Mouse (Mus musculus) embryo, embryonic 11 days (tissue): ENCODE measurements at regions not wholly inside any gene's neighbourhood (a gene's known extent, or its start where the extent isn't known, plus 50 kb on each side); places are given as distances from the start of the nearest gene placed in this dataset.

ENCODE experiments used
- DNase-seq: peaks from one replicate; pipeline ENCODE4 v3.0.0-alpha.2; 2015

GRCm38 (mm10) chr10:106058050-106058449 is 216.9 kb upstream of the Mettl25 start:
- no peak for DNase-seq

GRCm38 (mm10) chr10:106038497-106038896 is 197.3 kb upstream of the Mettl25 start:
- no peak for DNase-seq

- DNase-seq, result no peak
These were observed 196.9 kb upstream of the Mettl25 start for GRCm38 (mm10) chr10:106038033-106038432.

- DNase-seq, result no peak
These were observed 192.2 kb upstream of the Mettl25 start for GRCm38 (mm10) chr10:106033416-106033815.

- DNase-seq, result no peak
These were observed 183.5 kb upstream of the Mettl25 start for GRCm38 (mm10) chr10:106024648-106025047.

- DNase-seq, result no peak
These were observed 182.5 kb upstream of the Mettl25 start for GRCm38 (mm10) chr10:106023639-106024215.

GRCm38 (mm10) chr10:106015965-106016364 is 174.8 kb upstream of the Mettl25 start:
- no peak for DNase-seq

- no peak for DNase-seq
These were observed 174.3 kb upstream of the Mettl25 start for GRCm38 (mm10) chr10:106015436-106015835.

- no peak for DNase-seq
These were observed 169.0 kb upstream of the Mettl25 start for GRCm38 (mm10) chr10:106010131-106010530.

GRCm38 (mm10) chr10:106007331-106007730 is 166.2 kb upstream of the Mettl25 start:
- no peak for DNase-seq

GRCm38 (mm10) chr10:106006861-106007260 is 165.7 kb upstream of the Mettl25 start:
- DNase-seq, result no peak

GRCm38 (mm10) chr10:106006061-106006460 is 164.9 kb upstream of the Mettl25 start:
- no peak for DNase-seq

GRCm38 (mm10) chr10:105957468-105957867 is 116.3 kb upstream of the Mettl25 start:
- no peak for DNase-seq

- no peak for DNase-seq
These were observed 92.1 kb upstream of the Mettl25 start for GRCm38 (mm10) chr10:105933309-105933708.

- DNase-seq, result no peak
These were observed 91.6 kb upstream of the Mettl25 start for GRCm38 (mm10) chr10:105932786-105933185.

- DNase-seq, result no peak
These were observed 86.4 kb upstream of the Mettl25 start for GRCm38 (mm10) chr10:105927596-105927995.

- DNase-seq, result no peak
These were observed 85.7 kb upstream of the Mettl25 start for GRCm38 (mm10) chr10:105926912-105927238.

- no peak for DNase-seq
These were observed 85.2 kb upstream of the Mettl25 start for GRCm38 (mm10) chr10:105926229-105926911.

- peak; percentile 7 for DNase-seq
These were observed 58.5 kb upstream of the Mettl25 start for GRCm38 (mm10) chr10:105899677-105900076.

GRCm38 (mm10) chr10:105899225-105899624 is 58.0 kb upstream of the Mettl25 start:
- no peak for DNase-seq
